Mouse (Mus musculus) left cerebral cortex, adult 9 months (tissue): ENCODE measurements around the gene Txnrd1.

Experiments used
- DNase-seq, 2 experiments: peaks; one replicate each; pipeline ENCODE4 v3.0.0; 2022; ENCODE audit warnings: low spot score in 2 of 2

Txnrd1 gene

DNA sequence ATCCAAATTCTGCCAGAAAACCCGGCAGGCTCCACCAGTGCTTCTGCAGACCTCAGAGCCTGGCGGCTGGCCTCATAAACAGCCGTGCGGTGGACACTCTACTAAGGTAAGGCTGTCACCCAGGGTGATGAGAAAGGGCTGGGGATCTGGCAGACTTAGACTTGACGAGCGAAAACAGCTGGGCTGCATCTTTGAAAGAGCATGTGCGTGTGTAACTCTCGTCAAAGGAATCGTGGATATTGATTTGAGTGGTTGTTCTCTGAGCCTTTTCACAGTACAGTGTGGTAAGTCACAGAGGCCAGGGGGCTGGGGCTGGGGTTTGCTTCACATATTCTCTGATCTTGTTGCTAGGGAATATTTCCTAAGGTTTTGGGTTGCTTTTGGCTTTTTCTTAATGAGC, at the start of gene Txnrd1:
Gene Txnrd1, plus strand, starts transcription at position 26 of the 400 bp plus-strand sequence.
- DNase-seq: no peak

DNA sequence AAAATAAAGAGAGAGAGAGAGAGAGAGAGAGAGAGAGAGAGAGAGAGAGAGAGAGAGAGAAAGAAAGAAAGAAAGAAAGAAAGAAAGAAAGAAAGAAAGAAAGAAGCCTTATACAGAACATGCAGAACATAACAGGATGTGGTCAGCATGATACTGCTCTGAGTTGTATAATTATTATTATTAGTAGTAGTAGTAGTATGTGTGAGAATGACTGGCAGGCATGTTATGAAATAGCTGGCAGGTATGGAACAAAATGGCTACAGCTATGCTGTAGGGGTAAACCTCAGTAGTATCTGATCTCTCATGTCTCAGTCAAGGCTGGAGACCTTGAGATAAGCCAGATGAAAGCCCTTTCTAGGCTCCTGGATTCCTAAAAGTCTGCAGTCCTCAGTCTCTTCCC, 44.6 kb upstream of the Txnrd1 start:
- no peak for DNase-seq

DNA sequence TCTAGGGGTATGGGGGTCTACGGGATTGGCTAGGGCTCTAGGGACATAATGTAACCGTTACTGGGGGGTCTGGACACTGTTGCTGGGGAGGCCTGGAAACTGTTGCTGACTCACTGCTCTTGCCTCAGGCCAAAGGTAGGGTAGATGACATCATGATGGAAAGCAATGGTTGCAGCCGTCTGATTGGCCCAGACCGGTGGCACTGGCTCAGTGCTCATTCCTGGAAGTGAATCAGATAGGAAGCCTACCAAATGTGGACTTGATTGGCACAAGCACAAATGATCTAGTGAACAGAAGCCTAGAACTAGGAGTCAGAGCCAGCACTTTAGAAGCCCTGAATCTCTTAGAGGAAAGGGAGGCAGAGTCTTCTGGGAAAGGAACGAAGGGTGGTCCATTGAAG, 43.2 kb upstream of the Txnrd1 start:
- no peak for DNase-seq

DNA sequence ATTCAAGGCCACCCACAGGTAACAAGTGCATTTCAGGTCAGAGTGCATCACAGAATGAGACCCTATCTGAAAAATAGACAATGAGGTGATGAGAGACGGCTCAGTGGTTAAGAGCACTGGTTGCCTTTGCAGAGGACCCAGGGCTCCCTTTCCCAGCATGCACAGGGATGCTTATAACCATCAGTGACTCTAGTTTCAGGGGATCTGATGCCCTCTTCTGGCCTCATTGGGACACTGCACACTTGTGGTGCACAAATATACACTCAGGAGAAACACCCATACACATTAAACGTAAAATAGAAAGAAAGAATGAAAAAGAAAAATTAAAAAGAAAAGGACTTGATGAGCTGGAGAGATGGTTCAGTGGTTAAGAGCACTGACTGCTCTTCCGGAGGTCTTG, 42.0 kb upstream of the Txnrd1 start:
- DNase-seq: no peak

DNA sequence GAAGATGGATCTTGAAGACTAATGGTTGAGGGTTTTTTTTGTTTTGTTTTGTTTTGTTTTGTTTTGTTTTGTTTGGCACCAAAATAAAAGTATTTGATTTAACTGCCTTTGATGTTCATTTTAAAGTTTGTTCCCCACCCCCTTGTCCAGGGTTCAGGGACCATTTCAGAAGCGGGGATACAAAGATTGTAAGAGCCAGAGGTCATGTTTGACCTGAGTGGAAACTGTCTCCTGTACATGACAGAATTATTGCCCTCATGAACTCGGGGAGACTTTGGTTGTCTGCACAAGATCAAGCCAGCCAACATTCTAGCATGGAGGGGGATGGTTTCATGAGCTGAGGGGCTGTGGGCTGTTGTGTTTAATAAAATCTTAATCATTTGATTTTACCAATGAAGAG, 41.4 kb upstream of the Txnrd1 start:
- no peak for DNase-seq

DNA sequence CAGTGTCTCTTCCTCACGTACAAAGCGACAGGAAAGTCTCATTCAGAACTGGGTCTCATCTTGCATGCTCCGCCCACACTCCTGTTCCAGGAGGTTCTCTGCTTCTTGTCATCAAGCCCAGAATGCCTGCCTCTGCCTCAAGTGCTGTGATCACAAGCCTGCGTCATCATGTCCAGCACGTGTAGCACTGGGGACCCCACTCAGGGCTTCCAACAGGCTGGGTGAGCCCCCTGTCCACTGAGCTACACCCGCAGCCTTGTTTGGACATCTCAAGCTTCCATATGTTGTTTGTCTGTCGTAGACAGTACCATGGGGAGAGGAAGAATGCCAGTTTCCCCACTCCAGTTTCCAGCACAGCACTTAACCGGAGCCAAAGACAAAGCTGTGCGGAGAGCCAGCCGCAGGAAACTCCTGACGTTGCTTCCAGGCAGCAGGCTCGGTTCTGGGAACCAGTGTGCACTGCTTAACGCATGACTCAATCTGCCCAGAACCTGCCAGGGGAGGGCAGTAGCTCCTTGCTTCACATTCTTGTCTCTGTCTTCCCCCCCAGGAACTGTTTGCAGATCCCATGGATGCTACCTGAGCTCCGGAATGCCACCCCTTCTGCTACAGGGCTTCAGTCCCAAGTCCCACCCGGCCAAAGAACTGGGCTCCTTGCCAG, 38.5 kb upstream of the Txnrd1 start:
- DNase-seq: peak; percentile 54 to 83

DNA sequence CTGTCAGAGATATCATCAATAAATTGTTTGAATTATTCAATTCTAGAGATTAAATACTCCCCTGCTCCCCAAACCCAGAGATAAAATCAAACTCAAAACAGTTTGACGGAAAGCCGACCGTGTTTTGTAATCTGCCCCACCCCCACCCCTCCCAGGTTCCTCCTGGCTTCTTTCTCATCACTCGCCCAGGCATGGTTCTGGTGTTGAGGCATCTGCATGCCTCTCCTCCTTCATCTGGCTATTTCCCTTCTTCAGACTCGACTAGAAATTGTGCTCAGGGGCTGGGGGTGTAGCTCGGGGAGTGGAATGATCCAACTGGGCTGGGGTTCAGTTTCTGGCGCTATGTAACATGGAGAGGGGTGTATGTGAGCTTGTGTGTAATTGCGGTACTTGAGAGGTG, 38.0 kb upstream of the Txnrd1 start:
- no peak for DNase-seq

DNA sequence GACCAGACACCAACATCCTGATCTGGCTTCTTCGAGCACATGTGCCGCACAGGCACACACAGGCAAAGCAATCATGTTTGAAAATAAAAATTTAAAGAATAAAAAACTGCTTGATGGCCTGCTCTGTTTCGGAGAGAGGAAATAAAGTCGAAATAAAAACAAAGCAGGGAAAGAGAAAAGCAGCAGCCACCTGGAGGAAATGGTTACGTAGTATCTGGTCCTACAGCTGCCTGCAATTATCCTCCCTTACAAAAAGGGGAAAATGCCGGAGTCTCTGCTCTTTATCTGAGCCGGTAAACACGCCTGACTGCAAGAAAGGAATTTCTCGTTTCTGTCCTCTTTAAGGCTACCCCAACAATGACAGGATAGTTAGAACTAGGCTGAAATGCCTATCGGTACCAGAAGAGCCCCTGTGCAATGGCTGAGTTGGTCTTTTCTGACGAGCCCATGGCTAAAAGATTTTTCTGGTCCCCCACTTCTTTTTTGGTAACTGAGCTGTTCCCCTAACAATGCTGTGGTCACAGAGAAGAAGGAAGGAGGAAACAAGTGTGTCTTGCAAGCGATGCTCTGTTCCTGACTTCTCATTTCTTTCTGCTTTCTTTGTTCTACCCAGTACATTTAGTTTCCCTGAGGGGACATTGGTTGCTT, 37.2 kb upstream of the Txnrd1 start:
- DNase-seq: peak in 1 of 2 experiments; percentile 41

DNA sequence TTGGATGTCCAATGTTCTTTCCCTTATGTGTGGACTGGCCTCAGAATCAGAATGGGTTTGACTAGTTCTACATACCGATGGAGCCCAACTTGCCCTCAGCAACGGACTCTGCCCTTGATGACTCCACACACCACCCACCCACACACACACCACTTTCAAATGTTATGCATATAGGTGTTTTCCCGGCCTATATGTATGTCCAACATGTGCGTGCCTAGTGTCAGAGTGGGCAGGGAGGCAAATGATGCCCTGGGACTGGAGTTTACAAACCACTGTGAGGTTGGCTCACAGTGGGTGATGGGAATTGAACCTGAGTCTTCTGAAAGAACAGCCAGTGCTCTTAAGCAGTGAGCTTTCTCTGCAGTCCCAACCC, 36.6 kb upstream of the Txnrd1 start:
- no peak for DNase-seq

DNA sequence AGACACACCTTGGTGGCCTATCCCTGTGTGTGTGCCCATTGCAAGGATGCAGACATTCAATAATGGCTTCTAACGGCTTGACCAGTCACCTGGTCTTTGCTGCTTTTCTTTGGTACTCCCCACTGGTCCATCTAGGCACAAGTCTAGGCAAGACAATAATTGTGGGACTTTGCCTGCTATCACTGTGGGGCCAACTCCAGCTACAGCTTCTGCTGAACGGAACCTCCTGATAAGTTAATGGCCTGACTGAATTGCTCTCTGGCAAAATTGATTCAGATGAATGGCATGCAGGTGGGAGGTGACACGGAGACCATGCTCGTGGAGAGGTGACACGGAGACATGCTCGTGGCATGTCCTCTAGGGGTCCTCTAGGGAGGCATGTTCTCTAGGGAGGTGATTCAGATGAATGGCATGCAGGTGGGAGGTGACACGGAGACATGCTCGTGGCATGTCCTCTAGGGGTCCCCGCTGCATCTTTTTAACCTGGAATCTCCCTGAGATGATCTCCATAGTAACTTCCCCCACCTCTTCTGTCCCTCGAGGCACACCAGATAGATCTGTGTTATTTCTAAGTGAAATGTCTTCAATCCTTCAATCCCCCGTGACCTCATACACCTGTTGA, 35.3 kb upstream of the Txnrd1 start:
- DNase-seq: no peak

DNA sequence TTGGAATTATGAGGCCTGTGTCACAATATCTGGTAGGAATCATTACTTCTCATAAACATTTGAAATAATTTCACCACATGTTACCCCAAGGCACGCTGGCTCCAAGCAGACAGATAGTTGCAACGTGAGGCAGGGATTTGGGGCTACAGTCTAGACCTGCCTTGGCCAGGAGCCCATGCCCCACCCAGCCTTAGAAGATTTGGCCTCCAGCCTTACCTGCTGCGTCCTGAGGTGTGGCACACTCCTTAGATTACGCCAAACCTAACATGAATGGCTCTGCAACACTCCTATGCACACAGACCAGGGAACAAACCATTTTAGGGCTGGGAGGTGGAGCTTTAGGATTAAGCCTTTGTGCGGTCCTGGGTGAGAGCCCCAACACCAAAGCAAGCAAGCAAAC, 33.7 kb upstream of the Txnrd1 start:
- DNase-seq: no peak

DNA sequence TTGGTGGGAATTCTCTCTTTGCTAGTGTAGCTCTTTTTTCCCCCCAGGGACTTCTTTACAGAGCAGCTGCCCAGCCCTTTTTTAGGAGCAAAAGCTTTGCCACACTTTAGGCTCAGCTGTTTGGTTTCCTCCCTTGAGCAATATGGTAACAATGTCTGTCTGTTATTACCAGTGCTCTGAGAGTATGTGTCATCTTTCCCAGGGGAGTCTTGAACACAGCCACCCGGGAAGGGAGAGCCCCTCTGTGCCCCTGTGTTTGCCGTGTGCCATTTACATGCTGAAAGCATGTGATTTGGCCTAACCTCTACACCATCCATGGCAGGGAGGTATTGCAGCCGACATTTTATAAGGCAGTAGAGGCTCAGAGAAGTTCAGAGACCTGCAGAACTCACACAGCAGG, 29.4 kb upstream of the Txnrd1 start:
- no peak for DNase-seq

DNA sequence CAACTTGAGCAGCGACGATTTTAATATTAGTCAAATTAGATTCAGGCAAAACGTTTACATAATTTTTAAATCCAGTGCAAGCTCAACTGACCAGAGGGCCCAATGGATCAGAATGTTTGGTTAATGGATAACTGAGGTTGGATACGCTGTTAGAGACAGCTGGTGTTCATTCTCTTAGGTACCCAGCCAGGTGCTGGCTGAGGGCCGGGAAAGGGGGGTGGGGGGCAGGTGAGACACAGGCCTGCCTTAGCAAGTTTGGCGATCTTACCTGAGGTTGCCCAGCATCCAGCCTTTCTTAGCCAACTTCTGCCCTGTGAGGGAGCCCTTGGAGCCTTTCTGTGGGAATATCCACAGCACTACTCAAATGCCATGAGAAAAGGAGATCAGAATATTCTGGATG, 28.6 kb upstream of the Txnrd1 start:
- DNase-seq: no peak

DNA sequence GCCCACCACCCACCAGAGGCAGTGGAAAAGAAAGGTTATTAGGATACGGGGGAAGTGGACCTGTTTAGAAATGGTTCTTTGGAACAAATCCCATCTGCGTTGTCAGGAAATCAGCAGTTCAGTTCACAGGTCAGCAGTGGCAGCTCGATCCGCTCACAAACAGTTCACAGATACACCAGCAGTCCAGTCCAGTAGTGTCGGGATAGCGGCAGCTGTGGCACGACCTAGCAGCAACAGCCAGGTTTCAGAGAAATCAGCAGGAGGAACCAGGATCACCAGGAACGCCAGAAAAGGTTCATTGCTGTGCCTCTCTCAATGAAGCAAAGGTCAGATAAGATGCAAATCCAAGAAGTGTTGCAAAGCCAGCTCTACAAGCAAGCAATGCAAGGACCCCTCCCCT, 27.3 kb upstream of the Txnrd1 start:
- no peak for DNase-seq

DNA sequence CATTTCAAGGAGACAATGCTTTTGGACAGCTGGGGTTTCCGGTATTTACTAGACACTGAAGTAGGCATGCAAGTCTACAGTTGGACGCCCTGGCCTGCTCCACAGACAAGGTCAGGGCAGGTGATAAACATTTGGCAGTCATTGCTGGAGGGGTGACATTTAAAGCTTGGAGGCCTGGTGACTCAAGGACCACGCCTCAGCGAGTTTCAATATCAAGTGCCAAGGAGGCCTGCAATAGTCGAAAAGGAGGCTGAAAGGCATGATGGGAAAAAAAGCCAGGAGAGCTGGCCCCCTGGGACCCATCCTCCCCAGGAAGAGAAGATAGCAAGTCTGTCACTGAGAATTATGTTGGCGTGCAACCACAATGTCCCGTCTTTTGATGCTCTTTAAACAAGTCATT, 26.5 kb upstream of the Txnrd1 start:
- no peak for DNase-seq

DNA sequence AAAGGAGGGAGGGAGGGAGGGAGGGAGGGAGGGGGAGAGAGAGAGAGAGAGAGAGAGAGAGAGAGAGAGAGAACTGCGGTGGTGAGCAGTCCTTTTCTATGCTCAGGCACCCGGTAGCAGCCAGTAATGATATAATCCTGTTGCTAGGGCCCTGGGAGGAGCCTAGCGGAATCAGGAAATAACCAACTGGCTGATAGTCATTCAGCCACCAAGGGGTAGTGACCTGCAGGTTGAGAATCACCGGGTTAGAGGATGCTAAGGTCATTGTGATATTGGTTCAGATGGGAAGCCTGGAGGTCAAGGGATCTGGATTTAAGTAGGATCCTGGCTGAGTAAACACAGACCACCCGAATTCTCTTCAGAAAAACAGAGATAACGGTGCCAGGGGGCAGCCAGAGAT, 25.6 kb upstream of the Txnrd1 start:
- DNase-seq: no peak

DNA sequence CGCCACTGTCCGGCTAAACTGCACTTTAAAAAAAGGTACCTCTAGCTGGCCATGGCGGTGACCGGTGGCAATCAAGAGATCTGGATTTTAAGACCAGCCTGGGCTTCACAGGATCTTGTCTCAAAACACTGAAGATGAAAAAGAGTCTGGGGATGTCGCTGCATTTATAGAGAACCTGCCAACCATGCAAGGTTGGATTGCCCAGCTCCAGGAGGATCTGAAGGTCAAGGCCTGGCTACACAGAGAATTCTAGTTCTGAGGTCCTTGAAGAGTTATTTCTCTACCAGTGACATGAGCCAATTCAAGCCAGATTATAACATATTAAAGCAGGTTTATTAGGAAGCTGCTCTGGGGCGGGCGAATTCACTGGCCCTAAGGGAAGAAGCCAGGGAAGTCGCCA, 24.9 kb upstream of the Txnrd1 start:
- DNase-seq: no peak

DNA sequence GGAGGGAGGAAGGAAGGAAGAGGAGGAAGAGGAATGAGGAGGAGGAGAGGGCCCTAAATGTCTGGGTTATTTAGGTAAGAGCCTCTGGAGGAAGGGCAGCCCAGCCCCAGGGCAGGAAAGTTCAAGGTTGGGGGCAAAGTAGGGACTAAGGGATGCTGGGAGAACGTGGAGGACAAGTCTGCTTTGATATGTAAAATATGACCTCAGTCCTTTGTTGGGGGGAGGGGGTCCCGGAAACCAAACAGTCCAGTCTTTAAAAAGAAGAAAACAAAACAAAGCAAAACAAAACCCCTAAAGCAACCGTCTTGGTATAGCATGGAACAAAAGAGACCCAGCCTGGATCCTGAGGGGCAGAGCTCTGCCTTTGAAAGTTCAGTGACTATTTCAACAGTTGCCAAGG, 24.4 kb upstream of the Txnrd1 start:
- no peak for DNase-seq

DNA sequence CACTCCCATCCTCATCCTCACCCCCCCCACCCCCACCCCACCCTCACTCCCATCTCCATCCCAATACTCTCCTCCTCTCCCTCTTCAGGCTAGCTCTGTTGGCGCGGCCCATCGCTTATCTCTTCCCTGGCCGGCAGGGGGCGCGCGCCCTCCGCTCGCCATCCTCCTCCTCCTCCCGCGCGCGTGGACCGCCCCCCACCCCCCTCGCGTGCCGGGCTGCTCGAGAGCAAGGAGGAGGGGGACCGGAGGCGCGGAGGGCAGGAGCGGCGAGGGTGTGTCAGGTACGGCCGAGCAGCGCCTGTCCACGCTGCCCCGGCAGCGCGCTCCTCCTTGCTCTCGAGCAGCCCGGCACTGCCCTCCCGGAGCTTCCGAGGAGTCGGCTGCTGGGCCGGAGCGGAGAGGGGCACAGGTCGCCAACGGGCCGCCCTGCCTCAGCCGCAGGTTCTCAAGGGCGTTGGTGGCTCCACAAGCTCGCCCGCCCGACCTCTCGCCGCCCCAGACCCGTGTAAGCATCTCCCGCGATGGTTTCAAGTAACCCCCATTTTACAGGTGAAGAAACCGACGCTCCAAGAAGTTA, 21.8 kb upstream of the Txnrd1 start:
- DNase-seq: peak in 1 of 2 experiments; percentile 41

DNA sequence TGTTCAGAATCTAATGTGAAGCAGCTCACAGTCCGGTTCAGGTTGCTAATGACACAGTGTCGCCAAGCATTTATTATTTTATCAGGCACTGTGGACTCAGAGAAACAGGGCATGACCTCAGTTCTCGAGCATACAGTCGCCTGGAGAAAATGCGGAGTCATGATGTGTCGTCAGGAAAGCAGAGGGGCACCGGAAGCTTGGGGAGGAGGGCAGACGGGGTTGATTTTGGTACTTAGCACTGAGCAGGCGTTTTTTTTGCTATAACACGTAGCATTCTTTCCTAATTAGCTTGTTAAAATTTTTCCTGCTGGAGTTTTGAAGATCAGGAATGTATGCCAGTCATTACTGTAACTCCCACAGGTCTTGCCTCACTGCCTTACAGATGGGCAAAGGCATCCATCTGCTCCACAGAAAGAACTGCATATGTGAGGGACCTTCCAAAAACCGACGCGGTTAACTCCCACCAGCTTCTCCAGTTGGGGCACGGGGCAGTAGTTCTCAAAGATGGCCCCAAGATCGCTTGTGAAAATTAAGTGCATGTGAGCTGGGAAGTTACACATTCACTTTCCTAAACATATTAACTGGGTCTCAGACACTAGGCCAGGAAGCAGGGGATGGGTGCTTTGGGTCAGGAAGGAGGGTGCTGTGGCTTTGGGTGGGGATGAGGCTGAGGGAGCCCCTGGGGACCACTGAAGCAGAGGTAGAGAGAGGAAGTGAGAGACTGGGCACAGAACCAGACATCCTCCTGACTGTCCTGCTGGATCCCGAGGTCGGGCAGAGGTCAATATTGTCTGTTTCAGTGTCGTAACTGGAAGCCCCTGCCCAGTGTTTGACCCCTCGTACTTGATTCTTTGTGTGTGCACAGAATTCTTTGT, 19.4 kb upstream of the Txnrd1 start:
- no peak for DNase-seq

DNA sequence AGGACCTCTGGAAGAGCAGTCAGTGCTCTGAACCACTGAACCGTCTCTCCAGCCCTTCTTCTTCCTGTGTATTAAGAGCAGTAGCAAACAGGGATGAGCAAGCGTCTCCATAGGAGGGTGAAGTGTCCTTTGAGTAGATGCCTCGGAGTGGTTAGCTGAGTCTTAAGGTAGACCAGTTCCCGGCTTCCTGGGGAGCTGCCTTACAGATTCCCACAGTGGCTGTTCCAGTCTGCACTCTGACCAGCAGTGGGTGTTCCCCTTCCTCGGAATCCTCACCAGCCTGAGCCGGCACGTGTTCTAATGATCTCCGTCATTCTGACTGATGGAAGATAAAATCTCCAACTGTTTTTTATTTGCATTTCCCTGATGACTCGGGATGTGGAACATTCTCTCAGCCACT, 17.3 kb upstream of the Txnrd1 start:
- no peak for DNase-seq

DNA sequence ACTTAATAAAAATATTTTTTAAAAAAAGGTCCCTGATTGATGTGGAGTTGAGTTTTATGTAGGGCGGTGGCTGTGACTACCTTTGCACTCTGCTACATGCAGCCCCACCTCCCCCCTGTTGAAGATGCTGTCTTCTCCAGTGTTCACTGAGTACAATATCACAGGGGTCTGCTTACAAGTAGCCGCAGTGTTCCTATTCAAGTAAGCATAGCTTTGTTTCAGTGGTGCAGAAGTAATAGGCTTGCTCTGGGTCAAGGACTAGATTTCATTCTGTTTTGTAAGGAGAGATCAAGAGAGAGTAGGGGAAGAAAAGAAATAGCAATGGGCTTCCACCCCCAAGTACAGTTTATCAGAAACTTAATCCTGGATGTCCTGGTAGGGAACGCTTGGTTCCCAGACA, 16.2 kb upstream of the Txnrd1 start:
- no peak for DNase-seq
